Mouse (Mus musculus) myocyte (in vitro differentiated cells): ENCODE measurements around the gene Fam204a.

Experiments used
- POLR2A ChIP-seq: IDR thresholded peaks from one replicate; pipeline ENCODE4 v1.6.1; 2011; ENCODE audit warnings: low read depth, mild to moderate bottlenecking, control low read depth, moderate library complexity; ENCODE audit not compliant: insufficient read length
- POLR2AphosphoS2 ChIP-seq: IDR thresholded peaks from one replicate; pipeline ENCODE4 v1.6.1; 2011; ENCODE audit warnings: low read depth, control low read depth; ENCODE audit not compliant: insufficient read length
- USF1 ChIP-seq: IDR thresholded peaks from one replicate; pipeline ENCODE4 v1.6.1; 2011; ENCODE audit warnings: low read depth, mild to moderate bottlenecking, control low read depth, moderate library complexity

GRCm38 (mm10) chr19:60252021-60252420 lies 25.5 kb upstream of the Fam204a start:
- no peak for TF ChIP-seq USF1
- no peak for TF ChIP-seq POLR2A
- no peak for TF ChIP-seq POLR2AphosphoS2
